Mouse (Mus musculus) heart, postnatal 4 days (tissue): ENCODE measurements around the gene Zranb3. TPM values are rescaled to one million over a fixed set of nuclear protein-coding genes. Genes with fewer than 3 reads are reported as not detected.
"Not testable (repeated sequence)": the region's sequence is repeated elsewhere in the genome, so short reads cannot be mapped to it uniquely, and the experiment has no call there.

Source experiments
- DNase-seq: peaks from one replicate; pipeline ENCODE4 v3.0.0; 2021
- total RNA-seq, 2 experiments: library from RNA; stranded (reverse); gene quantifications; 2 replicates each; pipeline ENCODE4 v1.2.3; 2021

Zranb3 gene
- total RNA-seq, 2 experiments from 2014 or later: 8.2 to 10.8 TPM

GRCm38 (mm10) chr1:127989387-127989786 is 113.5 kb downstream of the Zranb3 start:
- no peak for DNase-seq

- DNase-seq: no peak
Observed at GRCm38 (mm10) chr1:127988246-127988645, 114.6 kb downstream of the Zranb3 start.

- DNase-seq: no peak
Observed at GRCm38 (mm10) chr1:127985391-127985790, 117.5 kb downstream of the Zranb3 start.

- no peak for DNase-seq
Observed at GRCm38 (mm10) chr1:127983274-127983993, 119.4 kb downstream of the Zranb3 start.

- DNase-seq: no peak
Observed at GRCm38 (mm10) chr1:127982268-127982667, 120.6 kb downstream of the Zranb3 start.

GRCm38 (mm10) chr1:127980911-127981559 is 121.8 kb downstream of the Zranb3 start:
- DNase-seq: no peak

- no peak for DNase-seq
Observed at GRCm38 (mm10) chr1:127978125-127978524, 124.7 kb downstream of the Zranb3 start.

- no peak for DNase-seq
Observed at GRCm38 (mm10) chr1:127976106-127976505, 126.7 kb downstream of the Zranb3 start.

GRCm38 (mm10) chr1:127975676-127976075 is 127.2 kb downstream of the Zranb3 start:
- no peak for DNase-seq

GRCm38 (mm10) chr1:127974082-127974481 is 128.8 kb downstream of the Zranb3 start:
- DNase-seq: no peak

- no peak for DNase-seq
Observed at GRCm38 (mm10) chr1:127970870-127971269, 132.0 kb downstream of the Zranb3 start.

GRCm38 (mm10) chr1:127963326-127963725 is 139.5 kb downstream of the Zranb3 start:
- no peak for DNase-seq

- DNase-seq: no peak
Observed at GRCm38 (mm10) chr1:127961140-127961539, 141.7 kb downstream of the Zranb3 start.

GRCm38 (mm10) chr1:127959312-127959718 is 143.5 kb downstream of the Zranb3 start:
- no peak for DNase-seq

- no peak for DNase-seq
Observed at GRCm38 (mm10) chr1:127958801-127959200, 144.0 kb downstream of the Zranb3 start.

GRCm38 (mm10) chr1:127956524-127956923 is 146.3 kb downstream of the Zranb3 start:
- DNase-seq: no peak

GRCm38 (mm10) chr1:127954800-127955199 is 148.0 kb downstream of the Zranb3 start:
- no peak for DNase-seq

GRCm38 (mm10) chr1:127954198-127954597 is 148.6 kb downstream of the Zranb3 start:
- not testable (repeated sequence) for DNase-seq

- no peak for DNase-seq
Observed at GRCm38 (mm10) chr1:127952276-127952675, 150.6 kb downstream of the Zranb3 start.

- no peak for DNase-seq
Observed at GRCm38 (mm10) chr1:127948748-127949147, 154.1 kb downstream of the Zranb3 start.

- DNase-seq: no peak
Observed at GRCm38 (mm10) chr1:127946615-127947249, 156.1 kb downstream of the Zranb3 start.

GRCm38 (mm10) chr1:127945696-127946575 is 156.9 kb downstream of the Zranb3 start:
- DNase-seq: peak; percentile 39

- DNase-seq: no peak
Observed at GRCm38 (mm10) chr1:127943516-127943915, 159.3 kb downstream of the Zranb3 start.
